Mouse (Mus musculus) liver, embryonic 16.5 days (tissue): ENCODE data around the gene Tbx19. TPM values are rescaled to one million over a fixed set of nuclear protein-coding genes. Genes with fewer than 3 reads are reported as not detected.

Source experiments
- ATAC-seq: fragments of 200-750 bp; cut with Nextera tagmentation; 2 replicates; pipeline ENCODE4 v1.8.0; 2017; ENCODE audit warnings: low read depth, mild to moderate bottlenecking, moderate number of reproducible peaks, moderate library complexity
- H3K27ac ChIP-seq: fragments of 300-500 bp; sonication (generic); 2 replicates; pipeline ENCODE4 v1.5.1; 2014; ENCODE audit warnings: mild to moderate bottlenecking, low read length
- H3K27me3 ChIP-seq: fragments of 300-500 bp; sonication (generic); 2 replicates; pipeline ENCODE4 v1.6.1; 2014; ENCODE audit warnings: low read depth, low read length, mixed read lengths; ENCODE audit not compliant: control insufficient read depth, insufficient read depth
- H3K36me3 ChIP-seq: fragments of 300-500 bp; sonication (generic); 2 replicates; pipeline ENCODE4 v1.6.1; 2014; ENCODE audit warnings: mild to moderate bottlenecking; ENCODE audit not compliant: control insufficient read depth, insufficient read depth
- H3K4me1 ChIP-seq: fragments of 300-500 bp; sonication (generic); 2 replicates; pipeline ENCODE4 v1.6.1; 2014; ENCODE audit warnings: low read depth, low read length, mixed read lengths; ENCODE audit not compliant: control insufficient read depth
- H3K4me2 ChIP-seq: fragments of 300-500 bp; sonication (generic); 2 replicates; pipeline ENCODE4 v1.6.1; 2014; ENCODE audit warnings: low read depth, low read length, mixed read lengths
- H3K4me3 ChIP-seq: fragments of 300-500 bp; sonication (generic); 2 replicates; pipeline ENCODE4 v1.5.1; 2014; ENCODE audit warnings: low read depth, mild to moderate bottlenecking, low read length
- H3K9ac ChIP-seq: fragments of 300-500 bp; sonication (generic); 2 replicates; pipeline ENCODE4 v1.6.1; 2014; ENCODE audit warnings: low read depth, low read length
- H3K9me3 ChIP-seq: fragments of 300-500 bp; sonication (generic); replicated peaks from 2 replicates; pipeline ENCODE4 v1.6.1; 2016; ENCODE audit warnings: low read length; ENCODE audit not compliant: control insufficient read depth
- WGBS: fragments of 180-500 bp; shearing (Covaris S2); extraction: QIAGEN DNeasy Blood & Tissue Kit; methylation state at CpG from one replicate; pipeline ENCODE4 v1.1.7; 2014; ENCODE audit not compliant: insufficient replicate concordance; 5-methylcytosine and 5-hydroxymethylcytosine counted together
- polyA plus RNA-seq: library from polyadenylated mRNA; unstranded; fragments of >200 nt; fragmentation: Nextera tagmentation; extraction: Ambion mirVana; gene quantifications from 2 replicates; pipeline ENCODE4 v1.2.1, GENCODE M21; 2015

The Tbx19 gene
- polyA plus RNA-seq, 1 experiment from 2014 or later, result not detected

- no peaks in the 10 kb centered on the region for H3K27me3 ChIP-seq
- 79% methylated on average over 7 of the region's 8 CpGs for WGBS
- H3K36me3 ChIP-seq, result no peaks in the 10 kb centered on the region
- H3K4me3 ChIP-seq, result no peak overlapping the region
- no peak overlapping the region for H3K27ac ChIP-seq
- no peaks in the 10 kb centered on the region; the same call in 1 of the 2 replicates for H3K4me1 ChIP-seq
- ATAC-seq, result no peak
- H3K9me3 ChIP-seq, result no peaks in the 10 kb centered on the region
- H3K9ac ChIP-seq, result no peak overlapping the region
- H3K4me2 ChIP-seq, result no peak overlapping the region
These were observed 10.7 kb upstream of the Tbx19 start for GRCm38 (mm10) chr1:165171277-165171676.

- Histone ChIP-seq H3K4me3 (no peak overlapping the region), H3K36me3 (no peaks in the 10 kb centered on the region), H3K4me2 (no peak overlapping the region), H3K27me3 (no peaks in the 10 kb centered on the region), H3K4me1 (no peaks in the 10 kb centered on the region; the same call in 1 of the 2 replicates), H3K9ac (no peak overlapping the region), H3K9me3 (no peaks in the 10 kb centered on the region), H3K27ac (no peak overlapping the region)
- no peak for ATAC-seq
- WGBS, result 30% methylated on average over 5 of the region's 5 CpGs
These were observed 9.6 kb upstream of the Tbx19 start for GRCm38 (mm10) chr1:165170157-165170556.

GRCm38 (mm10) chr1:165169462-165169861, 8.9 kb upstream of the Tbx19 start:
- Histone ChIP-seq H3K4me3 (no peak overlapping the region), H3K4me2 (no peak overlapping the region), H3K36me3 (no peaks in the 10 kb centered on the region), H3K27ac (no peak overlapping the region), H3K9ac (no peak overlapping the region), H3K9me3 (no peaks in the 10 kb centered on the region), H3K27me3 (no peaks in the 10 kb centered on the region), H3K4me1 (no peaks in the 10 kb centered on the region; the same call in 1 of the 2 replicates)
- 62% methylated on average over 3 of the region's 3 CpGs for WGBS
- ATAC-seq, result no peak

GRCm38 (mm10) chr1:165164920-165165319, 4.3 kb upstream of the Tbx19 start:
- Histone ChIP-seq H3K4me1 (no peaks in the 10 kb centered on the region), H3K4me2 (no peak overlapping the region), H3K9ac (no peak overlapping the region), H3K27ac (no peak overlapping the region), H3K4me3 (no peak overlapping the region), H3K9me3 (no peaks in the 10 kb centered on the region), H3K27me3 (no peaks in the 10 kb centered on the region), H3K36me3 (no peaks in the 10 kb centered on the region)
- ATAC-seq, result no peak
- 71% methylated on average over 6 of the region's 6 CpGs for WGBS

GRCm38 (mm10) chr1:165158841-165159240, 1.7 kb downstream of the Tbx19 start:
- no peaks in the 10 kb centered on the region for H3K27me3 ChIP-seq
- no peak overlapping the region for H3K27ac ChIP-seq
- no peak overlapping the region for H3K9ac ChIP-seq
- WGBS, result 66% methylated on average over 10 of the region's 10 CpGs
- no peaks in the 10 kb centered on the region for H3K4me1 ChIP-seq
- H3K36me3 ChIP-seq, result no peaks in the 10 kb centered on the region
- no peak overlapping the region for H3K4me2 ChIP-seq
- no peak overlapping the region for H3K4me3 ChIP-seq
- no peak for ATAC-seq
- H3K9me3 ChIP-seq, result no peaks in the 10 kb centered on the region

GRCm38 (mm10) chr1:165154162-165154561, 6.4 kb downstream of the Tbx19 start:
- no peak overlapping the region for H3K27ac ChIP-seq
- H3K36me3 ChIP-seq, result no peaks in the 10 kb centered on the region
- H3K9ac ChIP-seq, result no peak overlapping the region
- no peak overlapping the region for H3K4me3 ChIP-seq
- WGBS, result 29% methylated on average over 4 of the region's 4 CpGs
- no peak overlapping the region for H3K4me2 ChIP-seq
- ATAC-seq, result no peak
- H3K27me3 ChIP-seq, result no peaks in the 10 kb centered on the region
- H3K9me3 ChIP-seq, result no peaks in the 10 kb centered on the region
- no peaks in the 10 kb centered on the region for H3K4me1 ChIP-seq

- ATAC-seq, result no peak
- no peaks in the 10 kb centered on the region for H3K9me3 ChIP-seq
- H3K9ac ChIP-seq, result no peak overlapping the region
- H3K27me3 ChIP-seq, result no peaks in the 10 kb centered on the region
- no peaks in the 10 kb centered on the region for H3K36me3 ChIP-seq
- H3K27ac ChIP-seq, result no peak overlapping the region
- no peak overlapping the region for H3K4me2 ChIP-seq
- H3K4me3 ChIP-seq, result no peak overlapping the region
- 42% methylated on average over 8 of the region's 8 CpGs for WGBS
- no peaks in the 10 kb centered on the region for H3K4me1 ChIP-seq
These were observed 9.4 kb downstream of the Tbx19 start for GRCm38 (mm10) chr1:165151216-165151615.

- H3K27ac ChIP-seq, result no peak overlapping the region
- no peaks in the 10 kb centered on the region for H3K36me3 ChIP-seq
- H3K9ac ChIP-seq, result no peak overlapping the region
- H3K27me3 ChIP-seq, result no peaks in the 10 kb centered on the region
- no peak overlapping the region for H3K4me2 ChIP-seq
- H3K4me1 ChIP-seq, result no peaks in the 10 kb centered on the region
- no peak for ATAC-seq
- no peak overlapping the region for H3K4me3 ChIP-seq
- WGBS, result 73% methylated on average over 12 of the region's 12 CpGs
- no peaks in the 10 kb centered on the region for H3K9me3 ChIP-seq
These were observed 18.1 kb downstream of the Tbx19 start for GRCm38 (mm10) chr1:165142343-165142916.

GRCm38 (mm10) chr1:165140227-165140626, 20.3 kb downstream of the Tbx19 start:
- no peaks in the 10 kb centered on the region for H3K9me3 ChIP-seq
- H3K4me1 ChIP-seq, result no peaks in the 10 kb centered on the region
- H3K36me3 ChIP-seq, result no peaks in the 10 kb centered on the region
- no peak overlapping the region for H3K4me2 ChIP-seq
- no peaks in the 10 kb centered on the region for H3K27me3 ChIP-seq
- H3K4me3 ChIP-seq, result no peak overlapping the region
- 23% methylated on average over 3 of the region's 3 CpGs for WGBS
- H3K27ac ChIP-seq, result no peak overlapping the region
- no peak overlapping the region for H3K9ac ChIP-seq
- ATAC-seq, result no peak
